Mouse (Mus musculus): Measurements from ENCODE around the gene Actr10. TPM values are rescaled to one million over a fixed set of nuclear protein-coding genes. Genes with fewer than 3 reads are reported as not detected.

Gene Actr10
- 183 and 197 TPM in 2 replicates for total RNA-seq (2021)
- long read RNA-seq, full-length matches to known transcripts: 58 of 62 reads
- long read RNA-seq, partial matches to known transcripts: 2 of 62 reads
- long read RNA-seq, other reads (novel, unspliced or antisense): 2 of 62 reads

- peak; percentile 94 for DNase-seq
These were observed at the start of gene Actr10 for GRCm38 (mm10) chr12:70937571-70938384. Gene Actr10 (plus strand): TSS chr12:70937857.

GRCm38 (mm10) chr12:70890405-70890804, 47.3 kb upstream of the Actr10 start:
- DNase-seq: no peak

GRCm38 (mm10) chr12:70890874-70891470, 46.7 kb upstream of the Actr10 start:
- no peak for DNase-seq

- no peak for DNase-seq
These were observed 42.4 kb upstream of the Actr10 start for GRCm38 (mm10) chr12:70895275-70895674.

- no peak for DNase-seq
These were observed 41.6 kb upstream of the Actr10 start for GRCm38 (mm10) chr12:70896068-70896467.

- no peak for DNase-seq
These were observed 40.2 kb upstream of the Actr10 start for GRCm38 (mm10) chr12:70897434-70897833.

- no peak for DNase-seq
These were observed 39.2 kb upstream of the Actr10 start for GRCm38 (mm10) chr12:70898450-70898849.

- DNase-seq: no peak
These were observed 33.2 kb upstream of the Actr10 start for GRCm38 (mm10) chr12:70904471-70904870.

- DNase-seq: no peak
These were observed 30.8 kb upstream of the Actr10 start for GRCm38 (mm10) chr12:70906867-70907266.

- no peak for DNase-seq
These were observed 30.0 kb upstream of the Actr10 start for GRCm38 (mm10) chr12:70907651-70908050.

- DNase-seq: no peak
These were observed 29.6 kb upstream of the Actr10 start for GRCm38 (mm10) chr12:70908076-70908475.

GRCm38 (mm10) chr12:70910241-70910720, 27.4 kb upstream of the Actr10 start:
- DNase-seq: peak; percentile 74

GRCm38 (mm10) chr12:70911029-70911428, 26.6 kb upstream of the Actr10 start:
- peak; percentile 86 for DNase-seq

GRCm38 (mm10) chr12:70911676-70912379, 25.8 kb upstream of the Actr10 start:
- no peak for DNase-seq

- DNase-seq: peak; percentile 78
These were observed 24.2 kb upstream of the Actr10 start for GRCm38 (mm10) chr12:70913429-70913828.

- DNase-seq: peak; percentile 25
These were observed 23.3 kb upstream of the Actr10 start for GRCm38 (mm10) chr12:70914387-70914786.

- DNase-seq: no peak
These were observed 7.9 kb upstream of the Actr10 start for GRCm38 (mm10) chr12:70929781-70930180.

- DNase-seq: no peak
These were observed 507 bp upstream of the Actr10 start for GRCm38 (mm10) chr12:70937150-70937549.

GRCm38 (mm10) chr12:70940806-70941205, 3.1 kb downstream of the Actr10 start:
- no peak for DNase-seq

- no peak for DNase-seq
These were observed 6.5 kb downstream of the Actr10 start for GRCm38 (mm10) chr12:70944181-70944580.

- DNase-seq: no peak
These were observed 9.1 kb downstream of the Actr10 start for GRCm38 (mm10) chr12:70946585-70947256.

GRCm38 (mm10) chr12:70958640-70959039, 21.0 kb downstream of the Actr10 start:
- DNase-seq: no peak

Data from adrenal gland, postnatal 25 days (tissue).